In genomic region chr5:31179301-31179765, GRCm38 (mm10) we compare ENCODE assay signal across 8 mouse cellular contexts. TPM values are rescaled to one million over a fixed set of nuclear protein-coding genes. Genes with fewer than 3 reads are reported as not detected.
DNase-seq lines count a peak whose midpoint lies in the region; ATAC-seq and TF ChIP-seq lines count a peak whose summit lies in the region.

No protein-coding gene starts in this region.

- peak overlapping the region; percentile 74 for H3K4me3 ChIP-seq in hindbrain, embryonic 11.5 days (ENCODE audit: low read depth, low read length)
- peak overlapping the region; percentile 96 for H3K4me3 ChIP-seq in liver, embryonic 11.5 days (ENCODE audit: low read depth, low read length)
- H3K4me3 ChIP-seq in small intestine, adult 2 months (ENCODE audit: low read depth, low read length) = peak overlapping the region; percentile 87

- 0 out of 2 replicates have a peak, but pooled peaks have one; percentile 9 for TF ChIP-seq CTCF in small intestine, adult 2 months (IDR thresholded peaks at IDR 0.05; ENCODE audit: extremely low read depth, insufficient read length, insufficient replicate concordance, low read depth, low read length)

- H3K9ac ChIP-seq in hindbrain, embryonic 11.5 days (ENCODE audit: low read depth, low read length) = peak overlapping the region; percentile 87
- H3K9ac ChIP-seq in liver, embryonic 11.5 days (ENCODE audit: low read depth, low read length) = peak overlapping the region; percentile 95

- no peak for TF ChIP-seq POLR2A in small intestine, adult 2 months (IDR thresholded peaks at IDR 0.05; ENCODE audit: low read depth, low read length)

- ATAC-seq in common myeloid progenitor, adult 5-6 weeks (replicated peaks; ENCODE audit: low read depth, poor library complexity, severe bottlenecking) = peak; percentile 40
- ATAC-seq in hindbrain, embryonic 11.5 days (ENCODE audit: low FRiP score) = peak; percentile 85; the same call in 1 of the 2 replicates
- ATAC-seq in liver, embryonic 11.5 days (replicated peaks; ENCODE audit: low FRiP score) = peak; percentile 67

- H3K4me1 ChIP-seq in hindbrain, embryonic 11.5 days (replicated peaks; ENCODE audit: control insufficient read depth, insufficient read depth, low read length) = no peaks in the 10 kb centered on the region
- H3K4me1 ChIP-seq in liver, embryonic 11.5 days (replicated peaks; ENCODE audit: control insufficient read depth, insufficient read depth, low read length) = peaks cover 6% of the 10 kb centered on the region; the same call in 1 of the 2 replicates
- H3K4me1 ChIP-seq in small intestine, adult 2 months (ENCODE audit: control insufficient read depth, insufficient read depth, insufficient read length, low read length) = peaks cover 2% of the 10 kb centered on the region; the same call in 1 of the 2 replicates

- peak overlapping the region; percentile 91 for H3K4me2 ChIP-seq in hindbrain, embryonic 11.5 days (replicated peaks; ENCODE audit: low read depth, low read length)
- peak overlapping the region; percentile 91 for H3K4me2 ChIP-seq in liver, embryonic 11.5 days

- H3K27me3 ChIP-seq in hindbrain, embryonic 11.5 days (ENCODE audit: control insufficient read depth, insufficient read depth, low read length) = no peaks in the 10 kb centered on the region
- H3K27me3 ChIP-seq in liver, embryonic 11.5 days (replicated peaks; ENCODE audit: control insufficient read depth, insufficient read depth, low read length) = no peaks in the 10 kb centered on the region
- H3K27me3 ChIP-seq in small intestine, adult 2 months (ENCODE audit: control insufficient read depth, insufficient read depth, low read length) = no peaks in the 10 kb centered on the region

- peak; percentile 53 for DNase-seq in adrenal gland, postnatal 10 days
- no peak for DNase-seq in adrenal gland, postnatal 25 days
- DNase-seq in 3134 (ENCODE audit: extremely low read depth, insufficient read length, low spot score) = peak; percentile 69
- no peak for DNase-seq in hindbrain, embryonic 11.5 days (ENCODE audit: low spot score)
- DNase-seq in liver, embryonic 11.5 days (ENCODE audit: low spot score) = no peak
- no peak for DNase-seq in right cerebral cortex, postnatal 14 days

- WGBS in hindbrain, embryonic 11.5 days = under 1% methylated on average over 25 of the region's 25 CpGs
- WGBS in liver, embryonic 11.5 days = under 1% methylated on average over 25 of the region's 25 CpGs
- WGBS in small intestine, adult 2 months = under 1% methylated on average over 25 of the region's 25 CpGs

- no peaks in the 10 kb centered on the region for H3K9me3 ChIP-seq in hindbrain, embryonic 11.5 days (ENCODE audit: control insufficient read depth, low read length)
- no peaks in the 10 kb centered on the region for H3K9me3 ChIP-seq in liver, embryonic 11.5 days (ENCODE audit: control insufficient read depth, low read length)

- no peaks in the 10 kb centered on the region for H3K36me3 ChIP-seq in hindbrain, embryonic 11.5 days (ENCODE audit: control insufficient read depth, insufficient read depth, low read length)
- no peaks in the 10 kb centered on the region; the same call in 1 of the 2 replicates for H3K36me3 ChIP-seq in liver, embryonic 11.5 days (ENCODE audit: control insufficient read depth, insufficient read depth, low read length)
- peaks cover 2% of the 10 kb centered on the region; the same call in 1 of the 2 replicates for H3K36me3 ChIP-seq in small intestine, adult 2 months (ENCODE audit: control insufficient read depth, insufficient read depth, low read length)

- peak overlapping the region; percentile 96 for H3K27ac ChIP-seq in hindbrain, embryonic 11.5 days (ENCODE audit: low read depth, low read length)
- H3K27ac ChIP-seq in liver, embryonic 11.5 days (ENCODE audit: low read depth, low read length) = peak overlapping the region; percentile 99
- H3K27ac ChIP-seq in small intestine, adult 2 months (ENCODE audit: insufficient read depth, low read depth, low read length) = peak overlapping the region; percentile 95

RNA-seq across cellular contexts. Expression of gene Gm29609, which starts 0.4 kb away (rescaled TPM):
- total RNA-seq in adrenal gland, postnatal 10 days (2021) = 1 to 10 TPM; 1.5 to 2.8 TPM
- total RNA-seq in adrenal gland, postnatal 25 days (2021) = 3.2 and 3.5 TPM in 2 replicates
- 2.5 TPM in 1 of 2 replicates, not detected in the other for total RNA-seq in common myeloid progenitor, adult 5-6 weeks (2017)
- polyA plus RNA-seq in hindbrain, embryonic 11.5 days (2014; fragmentation: Nextera tagmentation; extraction: Ambion mirVana) = 0.46 and 1.4 TPM in 2 replicates
- polyA plus RNA-seq in liver, embryonic 11.5 days (2014; fragmentation: Nextera tagmentation; extraction: Ambion mirVana) = 0.64 and 1.5 TPM in 2 replicates
- polyA plus RNA-seq in small intestine, adult 2 months (2012; rRNA removed) = 0.98 and 4.1 TPM in 2 replicates

RNA-seq across cellular contexts. Expression of gene Gtf3c2, which starts 0.6 kb away (rescaled TPM):
- total RNA-seq in adrenal gland, postnatal 10 days (2021) = 10 to 100 TPM; 46.3 to 64.2 TPM
- 67.1 and 82.5 TPM in 2 replicates for total RNA-seq in adrenal gland, postnatal 25 days (2021)
- 55.5 and 83.8 TPM in 2 replicates for total RNA-seq in common myeloid progenitor, adult 5-6 weeks (2017)
- 66.4 and 72.6 TPM in 2 replicates for polyA plus RNA-seq in hindbrain, embryonic 11.5 days (2014; fragmentation: Nextera tagmentation; extraction: Ambion mirVana)
- polyA plus RNA-seq in liver, embryonic 11.5 days (2014; fragmentation: Nextera tagmentation; extraction: Ambion mirVana) = 77.2 and 79.5 TPM in 2 replicates
- 16.3 and 21.9 TPM in 2 replicates for polyA plus RNA-seq in small intestine, adult 2 months (2012; rRNA removed)

RNA-seq across cellular contexts. Expression of gene Snx17, which starts 13.7 kb away (rescaled TPM):
- total RNA-seq in adrenal gland, postnatal 10 days (2021) = 10 to 100 TPM; 79.2 to 90.3 TPM
- total RNA-seq in adrenal gland, postnatal 25 days (2021) = 97.6 and 99.5 TPM in 2 replicates
- total RNA-seq in common myeloid progenitor, adult 5-6 weeks (2017) = 38.3 and 46.8 TPM in 2 replicates
- polyA plus RNA-seq in hindbrain, embryonic 11.5 days (2014; fragmentation: Nextera tagmentation; extraction: Ambion mirVana) = 133 and 146 TPM in 2 replicates
- polyA plus RNA-seq in liver, embryonic 11.5 days (2014; fragmentation: Nextera tagmentation; extraction: Ambion mirVana) = 87.6 and 94.7 TPM in 2 replicates
- polyA plus RNA-seq in small intestine, adult 2 months (2012; rRNA removed) = 37.8 and 56.9 TPM in 2 replicates

RNA-seq across cellular contexts. Expression of gene Eif2b4, which starts 13.9 kb away (rescaled TPM):
- total RNA-seq in adrenal gland, postnatal 10 days (2021) = 10 to 100 TPM; 38.9 to 48.2 TPM
- total RNA-seq in adrenal gland, postnatal 25 days (2021) = 45.2 and 52.6 TPM in 2 replicates
- total RNA-seq in common myeloid progenitor, adult 5-6 weeks (2017) = 32.4 and 39.6 TPM in 2 replicates
- 65.8 and 66.5 TPM in 2 replicates for polyA plus RNA-seq in hindbrain, embryonic 11.5 days (2014; fragmentation: Nextera tagmentation; extraction: Ambion mirVana)
- polyA plus RNA-seq in liver, embryonic 11.5 days (2014; fragmentation: Nextera tagmentation; extraction: Ambion mirVana) = 93.2 and 98.1 TPM in 2 replicates
- polyA plus RNA-seq in small intestine, adult 2 months (2012; rRNA removed) = 30.6 and 43.2 TPM in 2 replicates

RNA-seq across cellular contexts. Expression of gene Zfp513, which starts 22.8 kb away (rescaled TPM):
- 10 to 100 TPM; 23.0 to 23.7 TPM for total RNA-seq in adrenal gland, postnatal 10 days (2021)
- 28.4 and 34.3 TPM in 2 replicates for total RNA-seq in adrenal gland, postnatal 25 days (2021)
- total RNA-seq in common myeloid progenitor, adult 5-6 weeks (2017) = 5.8 and 6.5 TPM in 2 replicates
- polyA plus RNA-seq in hindbrain, embryonic 11.5 days (2014; fragmentation: Nextera tagmentation; extraction: Ambion mirVana) = 4.9 and 5.7 TPM in 2 replicates
- polyA plus RNA-seq in liver, embryonic 11.5 days (2014; fragmentation: Nextera tagmentation; extraction: Ambion mirVana) = 4.7 and 6.2 TPM in 2 replicates
- polyA plus RNA-seq in small intestine, adult 2 months (2012; rRNA removed) = 29.0 and 65.0 TPM in 2 replicates

Comparison
In these comparisons a context has a peak if more than half of its experiments do, and no peak if none do; other contexts are left out.
1. DNase-seq: peak in adrenal gland, postnatal 10 days (single experiment) and 3134 (single experiment); none in adrenal gland, postnatal 25 days (single experiment), hindbrain, embryonic 11.5 days (single experiment), liver, embryonic 11.5 days (single experiment) and right cerebral cortex, postnatal 14 days (single experiment).
2. Peak in every context shown above with its lines, with median percentiles within 50 percentile points of each other: ATAC-seq, H3K27ac ChIP-seq and H3K4me3 ChIP-seq.